Mouse (Mus musculus): ENCODE data around the gene Hoxb7.

Gene Hoxb7

DNA sequence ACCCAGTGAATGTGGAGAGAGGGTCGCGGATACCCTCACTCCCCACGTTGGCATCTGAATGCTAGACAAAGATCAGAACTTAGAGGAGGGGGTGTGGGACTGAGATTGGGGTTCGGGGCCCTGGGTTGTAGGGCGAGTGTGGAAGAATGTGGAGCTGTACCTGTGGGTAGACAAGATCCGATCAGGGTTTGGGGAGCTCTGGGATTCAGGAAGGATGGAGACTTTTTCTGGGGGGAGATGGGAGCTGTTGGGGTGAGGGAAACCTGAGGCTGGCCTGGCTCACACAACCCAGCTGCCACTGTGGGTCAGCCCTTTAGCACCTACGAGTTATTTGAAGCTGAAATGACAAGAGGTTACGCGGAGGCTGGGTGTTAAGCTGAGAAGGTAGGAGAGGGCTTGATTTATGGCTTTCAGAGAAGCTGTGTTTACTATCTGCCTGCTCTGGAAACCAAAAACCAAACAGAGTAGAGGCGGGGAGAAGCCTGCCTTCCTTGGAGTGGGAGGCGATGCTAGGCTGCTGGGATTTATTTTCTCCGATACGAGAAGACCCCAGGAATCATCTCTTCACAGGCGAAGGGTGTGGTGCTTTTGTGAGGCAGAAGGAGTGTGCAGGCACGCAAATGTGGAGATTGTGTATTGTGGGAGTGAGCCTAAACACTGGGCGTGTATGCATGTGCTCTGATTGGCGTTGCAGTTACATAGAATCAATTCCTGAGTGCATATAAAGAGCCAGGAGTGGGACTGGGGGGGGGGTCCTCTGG lies 47.0 kb downstream of the Hoxb7 start:
- no peak for DNase-seq (ENCODE audit: low read depth, low spot score)

DNA sequence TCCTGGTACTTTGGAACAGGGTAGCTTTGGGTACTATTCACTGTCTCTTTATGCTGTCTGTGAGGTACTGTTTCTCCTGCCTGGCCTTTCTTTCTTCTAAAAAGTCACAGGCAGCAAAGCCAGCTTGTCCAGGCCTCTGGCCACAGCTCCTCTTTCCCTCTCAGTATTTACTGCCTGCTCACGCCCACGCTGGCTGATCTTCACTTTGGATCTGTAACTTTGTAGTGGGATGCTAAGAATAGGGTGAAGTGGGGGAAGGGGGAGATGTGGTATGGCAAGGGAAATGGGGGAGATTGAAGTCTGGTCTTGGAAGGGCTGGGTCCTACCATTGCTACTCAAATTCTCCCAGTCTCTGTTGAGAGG lies 47.6 kb downstream of the Hoxb7 start:
- no peak for DNase-seq (ENCODE audit: low read depth, low spot score)

DNA sequence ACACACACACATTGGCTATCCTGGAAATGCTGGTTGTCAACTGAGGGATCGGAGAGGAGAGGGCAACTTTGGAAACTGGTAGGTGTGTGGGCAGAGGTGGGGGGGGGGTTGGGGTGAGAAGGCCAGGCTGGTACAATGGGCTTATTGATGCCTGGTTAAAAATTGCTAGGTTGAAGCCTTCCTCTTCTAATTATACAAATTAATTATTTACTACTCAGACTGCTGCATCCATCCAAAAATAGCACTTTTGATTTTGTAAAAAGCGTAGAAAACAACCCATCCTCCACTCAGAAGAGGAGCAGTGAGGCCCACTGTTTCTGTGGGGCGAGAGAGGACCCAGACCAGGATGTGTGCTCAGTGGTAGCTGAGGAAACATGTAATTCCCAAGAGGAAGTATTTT lies 48.6 kb downstream of the Hoxb7 start:
- no peak for DNase-seq (ENCODE audit: low read depth, low spot score)

DNA sequence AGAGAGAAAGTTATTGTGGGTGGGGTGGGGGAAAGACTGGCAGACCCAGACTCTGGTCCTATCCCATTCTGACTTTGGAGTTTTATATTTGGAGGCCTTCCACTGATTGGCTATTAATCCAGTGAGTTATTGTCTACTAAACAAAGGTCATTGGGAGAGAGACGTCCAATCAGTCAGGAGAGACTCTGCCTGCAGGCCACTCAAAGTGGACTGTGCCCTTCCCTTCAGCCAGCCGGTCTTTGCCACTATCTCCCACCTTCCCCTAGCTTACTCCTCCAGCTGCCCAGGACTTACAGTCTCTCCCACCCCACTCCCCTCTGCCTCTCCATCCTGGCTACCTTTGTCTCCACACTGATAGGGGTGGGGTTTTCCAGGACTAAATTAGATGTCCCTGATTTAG lies 50.2 kb downstream of the Hoxb7 start:
- no peak for DNase-seq (ENCODE audit: low read depth, low spot score)

DNA sequence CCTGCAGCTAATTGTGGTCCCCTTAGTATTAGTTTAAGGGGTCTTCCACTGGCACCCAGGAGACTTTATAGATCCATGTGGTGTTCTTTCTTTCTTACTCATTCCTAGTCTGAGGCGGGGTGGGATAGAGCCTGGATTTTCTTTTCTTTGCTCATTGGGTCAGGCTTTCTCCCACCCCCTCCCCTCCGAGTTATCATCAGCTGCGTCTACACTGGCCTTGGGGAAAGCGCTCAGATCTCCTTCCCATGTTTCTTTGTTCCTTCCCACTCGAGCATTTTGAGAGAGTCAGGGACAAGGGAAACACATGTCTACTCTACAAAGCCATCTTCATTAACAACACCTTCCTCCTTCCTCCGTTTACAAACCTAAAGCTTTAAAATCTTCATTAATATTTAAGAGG lies 50.6 kb downstream of the Hoxb7 start:
- DNase-seq (ENCODE audit: low read depth, low spot score) = no peak

DNA sequence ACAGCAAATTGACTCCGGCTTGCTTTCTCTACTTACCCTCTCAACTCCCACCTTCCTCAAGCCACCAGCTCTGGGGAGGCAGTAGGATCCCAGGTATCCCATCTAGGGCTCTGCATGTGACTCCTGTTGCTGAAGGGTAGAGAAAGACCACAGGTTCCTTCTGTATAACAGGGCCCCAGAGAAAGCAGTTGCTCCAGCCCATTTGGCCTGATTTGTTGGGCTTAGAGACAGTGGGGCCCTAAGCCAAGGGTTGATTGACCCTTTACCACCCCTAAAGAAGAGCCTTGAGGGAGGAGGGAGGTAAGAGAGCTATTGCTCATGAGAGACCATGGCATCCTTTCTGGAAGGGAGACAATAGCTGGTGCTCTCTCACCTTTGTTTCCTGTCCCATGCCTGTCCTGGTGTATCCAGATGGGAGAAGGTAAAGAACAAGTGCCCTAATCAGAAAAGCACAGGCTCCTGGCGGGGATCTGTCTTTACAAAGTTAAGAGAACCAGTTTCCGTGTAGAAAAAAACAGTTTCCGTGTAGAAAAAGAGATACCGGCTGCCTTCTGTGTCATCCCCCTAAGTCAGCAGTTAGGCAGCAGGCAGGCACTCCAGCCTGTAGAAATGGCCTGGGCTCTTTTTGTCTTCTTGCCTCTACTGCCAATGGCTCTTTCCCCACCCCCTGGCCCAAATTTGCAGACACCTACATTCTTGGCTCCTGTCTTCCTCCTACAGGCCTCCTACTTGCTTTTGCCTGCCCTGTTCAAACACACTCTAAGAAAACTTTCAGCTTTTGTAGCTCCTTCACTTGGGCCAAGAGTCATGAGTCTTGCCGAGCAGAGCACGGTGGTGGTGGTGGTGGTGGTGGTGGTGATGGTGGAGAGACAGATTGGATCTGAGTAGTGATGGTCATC lies 52.8 kb downstream of the Hoxb7 start:
- no peak for DNase-seq (ENCODE audit: low read depth, low spot score)

Measured in telencephalon, adult 2 months (tissue).